8 mouse cellular contexts compared by ENCODE assay signal in genomic region chr9:78821554-78822212, GRCm38 (mm10).
A peak's percentile ranks its signal among the peaks of the same experiment; 100 is the strongest.
DNase-seq lines count a peak whose midpoint lies in the region; ATAC-seq and TF ChIP-seq lines count a peak whose summit lies in the region.
"Not testable (repeated sequence)": the region's sequence is repeated elsewhere in the genome, so short reads cannot be mapped to it uniquely, and the experiment has no call there.

No protein-coding gene starts in this region.

- not testable (repeated sequence) for H3K27me3 ChIP-seq in embryonic facial prominence, embryonic 10.5 days (replicated peaks; ENCODE audit: low read depth, poor library complexity, severe bottlenecking); hindbrain, embryonic 13.5 days; neural tube, embryonic 13.5 days

- H3K4me3 ChIP-seq in brown adipose tissue, adult 24 weeks (ENCODE audit: insufficient read depth, low read depth, low read length) = peak overlapping the region; percentile 11; the same call in 1 of the 2 replicates
- H3K4me3 ChIP-seq in embryonic facial prominence, embryonic 10.5 days = peak overlapping the region; percentile 51
- H3K4me3 ChIP-seq in hindbrain, embryonic 13.5 days = peak overlapping the region; percentile 39
- H3K4me3 ChIP-seq in layer of hippocampus, adult 2 months = peak overlapping the region; percentile 38
- peak overlapping the region; percentile 38 for H3K4me3 ChIP-seq in neural tube, embryonic 13.5 days

- H3K9me3 ChIP-seq in embryonic facial prominence, embryonic 10.5 days; hindbrain, embryonic 13.5 days; neural tube, embryonic 13.5 days: not testable (repeated sequence)

- not testable (repeated sequence) for TF ChIP-seq CTCF in layer of hippocampus, adult 2 months (conservative IDR thresholded peaks at IDR 0.05)

- H3K27ac ChIP-seq in brown adipose tissue, adult 24 weeks (replicated peaks; ENCODE audit: low read depth, low read length); hindbrain, embryonic 13.5 days; layer of hippocampus, adult 2 months; neural tube, embryonic 13.5 days (replicated peaks): not testable (repeated sequence)
- H3K27ac ChIP-seq in embryonic facial prominence, embryonic 10.5 days (replicated peaks) = peak overlapping the region; percentile 19; the same call in 1 of the 2 replicates

- H3K36me3 ChIP-seq in embryonic facial prominence, embryonic 10.5 days (replicated peaks); hindbrain, embryonic 13.5 days; neural tube, embryonic 13.5 days: not testable (repeated sequence)

- peak; percentile 31 for DNase-seq in embryonic facial prominence, embryonic 10.5 days (ENCODE audit: low spot score)
- peak; percentile 7 for DNase-seq in gastrocnemius, postnatal 14 days
- not testable (repeated sequence) for DNase-seq in layer of hippocampus, adult 2 months (ENCODE audit: low spot score in 2 of 2)
- peak; percentile 4 for DNase-seq in lung, postnatal 10 days
- peak; percentile 15 for DNase-seq in thymus, postnatal 4 days

- 13% methylated on average over 52 of the region's 52 CpGs for WGBS in embryonic facial prominence, embryonic 10.5 days
- 8% methylated on average over 49 of the region's 52 CpGs for WGBS in hindbrain, embryonic 13.5 days
- WGBS in neural tube, embryonic 13.5 days = 8% methylated on average over 44 of the region's 52 CpGs

- peak overlapping the region; percentile 58 for H3K4me2 ChIP-seq in hindbrain, embryonic 13.5 days
- peak overlapping the region; percentile 60 for H3K4me2 ChIP-seq in neural tube, embryonic 13.5 days

- intact Hi-C loops in gastrocnemius, postnatal 14 days (cut with DNase I; ENCODE audit: low total_unique reads) = not testable (repeated sequence)

- not testable (repeated sequence) for H3K4me1 ChIP-seq in brown adipose tissue, adult 24 weeks (ENCODE audit: control insufficient read depth, insufficient read depth, insufficient read length, low read length); embryonic facial prominence, embryonic 10.5 days; hindbrain, embryonic 13.5 days (replicated peaks); neural tube, embryonic 13.5 days (replicated peaks)

- ATAC-seq in hindbrain, embryonic 13.5 days (ENCODE audit: low FRiP score) = peak; percentile 83
- ATAC-seq in neural tube, embryonic 13.5 days (ENCODE audit: low read depth) = peak; percentile 89

- H3K9ac ChIP-seq in hindbrain, embryonic 13.5 days = peak overlapping the region; percentile 60; the same call in 1 of the 2 replicates
- H3K9ac ChIP-seq in neural tube, embryonic 13.5 days = peak overlapping the region; percentile 61
